Mouse (Mus musculus) C2C12 (cell line): ENCODE results near the gene Dnajb9. TPM values are rescaled to one million over a fixed set of nuclear protein-coding genes. Genes with fewer than 3 reads are reported as not detected.

Experiments
- H3K27me3 ChIP-seq: one replicate; pipeline ENCODE4 v1.6.1; 2011; ENCODE audit not compliant: control insufficient read depth, insufficient read depth, insufficient read length
- H3K36me3 ChIP-seq: one replicate; pipeline ENCODE4 v1.6.1; 2011; ENCODE audit not compliant: control insufficient read depth, insufficient read depth
- H3K4me3 ChIP-seq: one replicate; pipeline ENCODE4 v1.5.1; 2011; ENCODE audit warnings: mild to moderate bottlenecking, control low read depth; ENCODE audit not compliant: poor library complexity, insufficient read depth, severe bottlenecking
- H3K79me2 ChIP-seq: one replicate; pipeline ENCODE4 v1.6.1; 2011; ENCODE audit not compliant: control insufficient read depth, insufficient read depth
- H3K79me3 ChIP-seq: one replicate; pipeline ENCODE4 v1.6.1; 2011; ENCODE audit warnings: low read depth, control low read depth
- H3ac ChIP-seq: one replicate; pipeline ENCODE3; 2011; ENCODE audit warnings: low read depth; ENCODE audit not compliant: control insufficient read depth, insufficient read length
- CEBPB ChIP-seq: IDR thresholded peaks from one replicate; pipeline ENCODE4 v1.6.1; 2011; ENCODE audit warnings: low read depth, mild to moderate bottlenecking, control low read depth, moderate library complexity
- CTCF ChIP-seq: IDR thresholded peaks from one replicate; pipeline ENCODE4 v1.5.1; 2011; ENCODE audit not compliant: control insufficient read depth, insufficient read depth, insufficient read length
- FOSL1 ChIP-seq: IDR thresholded peaks from one replicate; pipeline ENCODE4 v1.8.0; 2011; ENCODE audit warnings: mild to moderate bottlenecking, low read length; ENCODE audit not compliant: poor library complexity, insufficient read depth, severe bottlenecking
- MAX ChIP-seq: IDR thresholded peaks from one replicate; pipeline ENCODE4 v1.6.1; 2011; ENCODE audit warnings: mild to moderate bottlenecking, control low read depth
- MYOD1 ChIP-seq: IDR thresholded peaks from one replicate; pipeline ENCODE4 v1.6.1; 2011; ENCODE audit warnings: low read depth; ENCODE audit not compliant: control insufficient read depth, insufficient read length
- MYOG ChIP-seq: IDR thresholded peaks from one replicate; pipeline ENCODE4 v1.6.1; 2011; ENCODE audit not compliant: control insufficient read depth, insufficient read length; ENCODE audit errors: extremely low read depth
- USF1 ChIP-seq: IDR thresholded peaks from one replicate; pipeline ENCODE4 v1.6.1; 2011; ENCODE audit warnings: low read depth, mild to moderate bottlenecking, control low read depth, moderate library complexity
- long read RNA-seq, 2 experiments: library from polyadenylated mRNA; unstranded; transcript quantifications; one replicate each; pipeline ENCODE4 v2.0.0; 2019 to 2020
- polyA plus RNA-seq: library from polyadenylated mRNA; unstranded; fragments of >200 nt; fragmentation: generic; extraction: Trizol; gene quantifications from one replicate; pipeline ENCODE4 v1.2.1, GENCODE M21; 2012; ENCODE audit warnings: missing spikeins

The Dnajb9 gene
- polyA plus RNA-seq, result 4.0 TPM
- long read RNA-seq, experiment 1, transcript Dnajb9-201 (3 exons, 2,461 nt), result major isoform, 28 of 29 reads
- long read RNA-seq, experiment 1, partial matches to known transcripts, result 0 of 29 reads
- long read RNA-seq, experiment 1, other reads (novel, unspliced or antisense), result 1 of 29 reads
- long read RNA-seq, experiment 2, transcript Dnajb9-201 (3 exons, 2,461 nt), result major isoform, 76 of 77 reads
- long read RNA-seq, experiment 2, partial matches to known transcripts, result 0 of 77 reads
- long read RNA-seq, experiment 2, other reads (novel, unspliced or antisense), result 1 of 77 reads

DNA sequence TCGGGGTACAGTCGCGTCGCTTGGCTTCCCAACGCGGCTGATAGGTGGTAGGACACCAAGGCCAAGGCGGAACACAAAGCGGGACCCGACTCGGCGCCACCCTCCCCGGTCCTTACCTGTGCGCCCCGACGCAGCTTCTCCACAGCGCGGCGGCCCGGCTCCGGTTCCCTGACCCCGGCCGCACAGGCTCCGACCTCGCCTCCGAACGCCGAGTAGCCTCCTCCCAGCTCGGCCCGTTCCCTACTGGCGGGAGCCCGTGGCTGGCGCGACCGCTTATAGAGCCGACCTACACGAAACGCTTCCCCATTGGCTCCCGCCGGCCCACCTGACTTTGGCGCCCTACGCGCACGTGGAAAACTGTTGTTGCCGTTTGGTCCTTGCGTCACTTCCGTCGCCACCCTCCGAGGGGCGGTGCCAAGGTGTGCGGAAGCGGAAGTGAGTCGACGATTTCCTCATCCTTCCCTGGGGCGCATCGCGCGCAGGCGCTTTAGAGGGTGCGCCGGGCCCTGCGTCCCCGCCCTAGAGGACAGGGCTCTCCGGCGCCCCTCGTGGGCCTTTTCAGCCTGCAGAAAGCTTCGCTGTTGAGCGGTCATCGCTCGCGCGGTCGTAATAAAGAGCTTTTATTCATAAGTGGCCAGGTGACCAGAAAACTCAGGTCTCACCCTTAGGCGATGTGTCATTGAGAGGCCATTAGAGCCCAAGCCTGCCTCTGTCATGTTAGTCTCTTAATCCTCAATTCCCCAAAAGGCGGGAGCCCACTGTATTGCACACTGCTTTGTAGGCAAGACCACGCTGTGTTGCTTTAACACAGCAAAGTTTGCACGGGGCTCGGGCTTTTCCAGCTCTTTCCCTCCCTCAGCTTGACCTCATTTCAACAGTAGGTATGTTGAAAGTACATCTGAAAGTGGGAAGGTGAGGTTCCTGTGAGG, at the start of gene Dnajb9:
Gene Dnajb9 (minus strand): TSS at position 503 of the 929 bp plus-strand sequence.
- H3K4me3 ChIP-seq, result peak within 1 kb of the TSS; percentile 69
- H3ac ChIP-seq, result peak within 1 kb of the TSS; percentile 77
- H3K36me3 ChIP-seq, result peaks cover 8% of the 10 kb centered on the region
- H3K79me2 ChIP-seq, result peaks cover 10% of the 10 kb centered on the region
- TF ChIP-seq MYOD1, result no peak
- TF ChIP-seq CTCF, result peak; percentile 9
- TF ChIP-seq USF1, result peak; percentile 90
- peak; percentile 38 for TF ChIP-seq CEBPB
- peak; percentile 98 for TF ChIP-seq MAX
- TF ChIP-seq FOSL1, result no peak
- no peak for TF ChIP-seq MYOG
- H3K27me3 ChIP-seq, result no peaks in the 10 kb centered on the region
- H3K79me3 ChIP-seq, result peaks cover 3% of the 10 kb centered on the region

DNA sequence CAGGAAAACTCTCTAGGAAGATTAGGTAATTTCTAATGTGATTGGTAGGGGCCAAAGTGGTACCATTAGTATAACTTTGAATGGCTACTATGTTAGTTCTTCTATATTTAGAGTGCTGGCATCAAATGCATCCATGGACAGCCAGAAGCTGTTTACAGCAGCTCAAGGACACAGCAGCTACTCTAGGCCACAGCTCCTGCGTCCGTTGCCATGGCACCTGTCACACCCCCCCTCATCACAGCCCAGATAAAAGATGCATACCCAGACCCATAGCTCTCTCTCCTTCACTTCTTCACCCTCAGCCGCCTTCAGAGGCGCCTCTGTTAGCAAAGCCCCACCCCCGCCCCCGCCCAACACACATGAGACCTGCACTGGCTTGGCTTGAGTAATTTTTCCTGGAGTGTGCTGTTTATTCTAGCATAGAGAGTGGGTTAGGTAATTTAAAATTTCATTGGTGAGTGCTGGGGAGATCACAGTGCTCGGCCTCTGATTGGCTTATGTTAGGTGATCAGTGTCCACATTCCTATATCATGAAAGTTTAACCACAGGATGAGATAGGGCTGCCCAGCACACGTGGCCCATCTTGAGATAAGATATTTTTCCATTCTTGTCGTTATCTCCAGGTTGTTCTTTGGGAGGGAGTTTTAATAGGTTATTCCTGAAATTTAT, 38.3 kb upstream of the Dnajb9 start:
- no peak for TF ChIP-seq USF1
- TF ChIP-seq MAX, result no peak
- H3K4me3 ChIP-seq, result no peak overlapping the region
- H3K79me2 ChIP-seq, result no peaks in the 10 kb centered on the region
- H3K27me3 ChIP-seq, result no peaks in the 10 kb centered on the region
- no peak overlapping the region for H3ac ChIP-seq
- H3K36me3 ChIP-seq, result no peaks in the 10 kb centered on the region
- no peaks in the 10 kb centered on the region for H3K79me3 ChIP-seq

DNA sequence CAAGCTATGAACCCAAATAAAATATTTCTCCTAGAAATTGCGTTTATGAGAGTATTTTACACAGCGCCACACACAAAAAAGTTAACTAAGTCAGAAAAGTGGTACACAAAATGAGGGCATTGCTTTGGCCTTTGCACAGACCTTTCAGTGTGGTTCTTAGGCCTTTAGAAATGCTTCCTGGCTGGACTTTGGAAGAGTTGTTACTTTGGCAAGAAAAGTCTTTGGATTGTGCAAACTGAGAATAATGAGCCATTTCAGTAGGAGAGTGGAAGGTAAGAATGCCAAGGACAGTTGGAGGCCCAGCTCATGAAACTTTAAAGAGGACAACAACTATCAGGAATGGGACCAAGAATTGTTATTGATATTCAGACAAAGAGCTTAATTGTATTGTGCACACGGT, 35.6 kb upstream of the Dnajb9 start:
- TF ChIP-seq CEBPB (no peak), USF1 (no peak), CTCF (no peak), MYOD1 (no peak), MAX (no peak)

DNA sequence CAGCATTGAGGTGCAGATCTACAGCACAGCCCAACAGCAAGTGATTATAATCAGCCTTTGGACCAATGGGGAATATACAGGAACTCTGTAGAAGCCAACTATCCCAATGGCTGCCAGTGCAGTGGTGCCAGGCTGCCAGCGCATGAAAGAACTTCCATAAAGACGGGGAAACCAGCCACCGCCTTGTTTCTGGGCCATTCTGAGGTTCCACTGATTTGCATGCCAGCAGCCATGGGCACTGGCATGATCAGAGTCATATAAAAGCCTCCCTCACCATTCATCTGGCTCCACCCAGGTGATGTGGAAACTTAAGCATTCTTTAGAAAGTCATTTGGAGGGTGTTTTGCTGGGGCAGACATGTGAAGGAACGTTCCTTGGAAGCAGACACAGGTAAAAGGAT, 32.3 kb upstream of the Dnajb9 start:
- Histone ChIP-seq H3K4me3 (no peak overlapping the region), H3K36me3 (no peaks in the 10 kb centered on the region), H3ac (no peak overlapping the region), H3K27me3 (no peaks in the 10 kb centered on the region), H3K79me2 (no peaks in the 10 kb centered on the region), H3K79me3 (no peaks in the 10 kb centered on the region)
- no peak for TF ChIP-seq FOSL1
- no peak for TF ChIP-seq CEBPB
- TF ChIP-seq CTCF, result no peak
- TF ChIP-seq MYOG, result no peak
- no peak for TF ChIP-seq MAX
- TF ChIP-seq USF1, result no peak
- TF ChIP-seq MYOD1, result no peak

More for the DNA sequence above, 35.6 kb upstream of the Dnajb9 start:
- H3ac ChIP-seq, result no peak overlapping the region
- H3K79me2 ChIP-seq, result no peaks in the 10 kb centered on the region
- H3K36me3 ChIP-seq, result no peaks in the 10 kb centered on the region
- H3K27me3 ChIP-seq, result no peaks in the 10 kb centered on the region
- H3K4me3 ChIP-seq, result no peak overlapping the region
- H3K79me3 ChIP-seq, result no peaks in the 10 kb centered on the region

DNA sequence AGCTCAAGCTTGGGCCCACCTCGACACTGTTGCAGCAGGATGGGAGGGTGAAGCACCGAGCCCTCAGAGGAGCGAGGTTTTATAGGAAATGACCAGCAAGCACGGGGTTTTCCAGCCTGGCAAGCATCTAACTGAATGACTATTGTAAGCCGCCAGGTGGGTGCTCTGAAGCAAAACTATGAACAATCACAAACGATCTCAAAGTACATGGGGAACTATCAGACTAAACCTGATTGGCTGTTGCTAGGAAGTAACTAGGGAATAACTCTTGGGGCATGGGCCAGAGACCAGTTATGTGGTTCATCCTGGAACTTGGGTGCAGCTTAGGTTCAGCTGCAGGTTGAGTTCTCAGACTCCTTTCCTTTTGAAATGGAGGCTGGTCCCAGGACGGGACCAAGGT, 31.0 kb upstream of the Dnajb9 start:
- H3ac ChIP-seq, result no peak overlapping the region
- H3K36me3 ChIP-seq, result no peaks in the 10 kb centered on the region
- no peak overlapping the region for H3K4me3 ChIP-seq
- no peaks in the 10 kb centered on the region for H3K27me3 ChIP-seq
- H3K79me3 ChIP-seq, result no peaks in the 10 kb centered on the region
- TF ChIP-seq MAX (no peak), USF1 (no peak), MYOD1 (no peak), MYOG (no peak), FOSL1 (no peak), CEBPB (no peak), CTCF (no peak)
- H3K79me2 ChIP-seq, result no peaks in the 10 kb centered on the region
